Mouse (Mus musculus): ENCODE measurements around the gene Prcc.
"Not testable (repeated sequence)": the region's sequence is repeated elsewhere in the genome, so short reads cannot be mapped to it uniquely, and the experiment has no call there.

Prcc gene

DNA sequence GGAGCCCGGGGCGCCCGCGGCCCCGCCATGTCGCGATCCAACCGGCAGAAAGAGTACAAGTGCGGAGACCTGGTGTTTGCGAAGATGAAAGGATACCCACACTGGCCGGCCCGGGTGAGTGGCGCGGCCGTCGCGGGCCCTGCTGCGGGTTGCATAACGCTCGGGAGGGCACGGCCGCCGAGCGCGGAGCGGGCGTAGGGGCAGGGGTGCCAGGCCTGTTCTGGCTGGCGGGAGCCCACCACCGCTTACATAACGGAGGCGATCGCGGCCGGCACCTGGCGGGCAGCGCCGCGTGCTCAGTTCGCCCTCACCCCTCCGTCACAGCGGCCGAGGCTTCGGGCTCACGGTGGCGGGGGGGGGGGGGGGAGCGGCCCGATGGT, 21.2 kb upstream of the Prcc start:
- in situ Hi-C loops (cut with MboI, MseI): no loop called here

DNA sequence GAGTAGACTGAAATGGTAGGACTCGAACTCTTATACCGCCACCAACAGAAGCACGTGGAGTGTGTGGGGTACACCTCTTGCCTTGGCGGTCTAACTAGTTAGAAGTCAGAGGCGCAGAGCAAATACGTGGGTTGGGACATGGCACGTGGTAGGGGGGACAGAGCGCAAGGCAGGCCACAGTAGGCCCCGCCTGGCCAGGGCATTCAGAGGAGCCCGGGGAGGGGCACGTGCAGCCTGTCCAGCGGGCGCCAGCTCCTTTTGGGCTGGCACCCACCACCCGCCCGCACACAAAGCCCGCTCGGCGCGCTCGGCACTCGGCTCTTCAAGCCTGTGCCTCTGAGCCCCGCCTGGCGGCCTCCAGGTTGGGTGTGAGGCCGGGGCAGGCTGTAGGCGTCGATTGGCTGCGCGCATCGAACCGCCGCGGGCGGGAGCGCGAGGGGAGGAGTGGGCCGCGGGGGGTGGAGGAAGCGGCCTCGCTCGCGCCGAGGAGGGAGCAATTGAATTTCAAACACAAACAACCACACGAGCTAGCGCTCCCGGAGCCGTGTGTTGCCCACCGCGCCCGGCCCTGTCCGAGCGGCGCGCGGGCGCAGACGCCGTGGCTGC, 20.6 kb upstream of the Prcc start, which contains the start of gene Hdgf:
Gene Hdgf (plus strand): TSS at position 442 of the 606 bp plus-strand sequence.
- in situ Hi-C loops (cut with MboI, MseI): no loop called here

DNA sequence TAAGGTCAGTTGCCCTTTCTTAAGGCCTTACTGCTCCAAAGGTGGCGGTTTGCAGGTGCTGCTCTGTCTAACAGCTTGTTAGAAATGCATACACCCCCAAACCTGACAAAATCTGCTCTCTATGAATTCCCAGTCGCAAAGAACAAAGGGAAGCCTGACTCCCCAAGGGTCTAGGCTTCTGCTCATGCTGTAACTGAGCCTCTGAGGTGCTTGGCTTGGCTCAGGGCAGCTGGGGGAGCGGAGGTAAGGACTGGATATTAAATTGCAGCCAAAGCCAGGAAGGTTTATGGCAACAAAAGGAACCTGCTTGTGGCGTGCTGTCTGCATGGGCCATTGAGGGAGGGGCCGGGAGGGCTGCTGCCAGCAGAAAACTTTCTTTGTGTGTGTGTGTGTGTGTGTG, 18.4 kb upstream of the Prcc start:
- in situ Hi-C loops (cut with MboI, MseI): no loop called here

DNA sequence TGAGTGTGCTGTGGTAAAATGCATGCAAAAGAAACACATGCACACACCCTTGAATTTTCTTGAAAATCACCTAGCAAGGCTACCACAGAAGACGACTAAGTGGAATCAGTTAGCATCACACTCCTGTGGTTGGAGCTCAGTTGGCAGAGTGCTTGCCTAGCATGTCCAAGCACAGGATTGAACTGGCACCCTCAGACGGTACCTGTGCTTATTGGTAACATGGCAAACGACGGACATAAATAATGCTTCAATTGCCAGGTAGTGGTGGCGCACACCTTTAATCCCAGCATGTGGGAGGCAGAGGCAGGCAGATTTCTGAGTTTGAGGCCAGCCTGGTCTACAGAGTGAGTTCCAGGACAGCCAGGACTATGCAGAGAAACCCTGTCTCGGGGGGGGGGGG, 16.6 kb upstream of the Prcc start:
- in situ Hi-C loops (cut with MboI, MseI): not testable (repeated sequence)

DNA sequence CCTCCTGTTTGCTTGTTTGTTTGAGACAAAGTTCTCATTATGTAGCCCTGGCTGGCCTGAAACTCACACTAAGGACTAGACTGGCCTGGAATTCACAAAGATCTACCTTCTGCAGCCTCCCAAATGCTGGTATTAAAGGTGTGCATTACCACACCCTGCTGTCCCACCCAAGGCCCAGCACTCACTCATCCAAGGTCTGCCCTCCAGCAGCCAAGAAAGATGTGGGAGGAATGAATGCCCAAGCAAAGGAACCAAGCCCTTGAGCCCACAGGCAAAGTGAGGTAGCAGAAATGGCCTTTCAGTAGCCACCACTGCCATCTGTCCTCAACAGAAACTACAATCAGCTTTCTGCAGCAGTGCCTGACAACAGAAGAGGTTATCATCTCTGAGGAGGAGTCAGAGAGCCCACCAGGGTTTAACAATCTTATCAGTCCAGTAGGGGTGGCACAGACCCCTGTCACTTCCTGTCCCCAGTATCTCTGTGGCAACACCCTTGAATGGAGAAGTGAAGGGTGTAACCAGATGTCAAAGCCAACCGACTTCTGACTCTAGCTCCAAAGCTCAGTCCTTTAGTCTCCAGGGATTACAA, 15.7 kb upstream of the Prcc start:
- in situ Hi-C loops (cut with MboI, MseI): no loop called here

- in situ Hi-C loops (cut with MboI, MseI): no loop called here
Observed at GRCm38 (mm10) chr3:87899776-87900175, 14.4 kb upstream of the Prcc start.

DNA sequence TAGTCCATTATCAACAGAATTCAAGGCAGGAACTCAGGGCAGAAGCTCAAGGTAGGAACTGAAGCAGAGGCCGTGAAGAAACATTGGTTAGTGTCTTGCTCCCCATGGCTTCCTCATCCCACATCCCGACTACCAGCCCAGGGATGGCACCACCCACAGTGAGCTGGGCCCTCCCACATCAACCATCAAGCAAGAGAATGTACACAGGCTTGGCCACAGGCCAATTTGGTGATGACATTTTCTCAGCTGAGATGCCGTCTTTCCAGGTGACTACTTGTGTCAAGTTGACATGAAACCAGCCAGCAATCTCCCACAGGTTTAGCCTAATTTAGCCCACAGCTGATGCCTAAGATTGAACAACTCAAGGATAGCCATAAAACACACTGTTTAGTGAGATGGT, 13.9 kb upstream of the Prcc start:
- in situ Hi-C loops (cut with MboI, MseI): no loop called here

DNA sequence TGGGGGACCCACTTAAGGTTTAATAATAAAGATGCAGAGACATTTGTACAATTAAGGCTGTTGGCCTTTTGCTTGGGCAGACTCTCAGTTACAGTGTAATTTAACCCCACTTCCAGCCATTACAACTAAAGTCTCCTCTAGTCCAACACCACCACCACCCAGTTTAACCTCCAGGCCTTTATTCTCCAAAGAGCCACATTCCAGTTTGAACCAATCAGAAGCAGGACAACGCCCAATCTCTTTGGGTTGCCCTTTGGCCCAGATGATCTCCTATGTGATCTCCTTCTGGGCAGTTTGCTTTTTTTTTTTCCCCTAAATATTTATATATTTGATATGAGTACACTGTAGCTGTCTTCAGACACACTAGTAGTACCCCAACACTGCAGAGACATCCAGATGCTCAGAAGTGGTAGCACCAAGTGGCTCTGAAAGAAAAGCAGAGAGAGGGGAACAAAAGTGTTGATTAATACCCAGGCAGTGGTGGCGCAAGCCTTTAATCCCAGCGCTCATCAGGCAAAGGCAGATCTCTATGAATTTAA, 8.0 kb upstream of the Prcc start:
- in situ Hi-C loops (cut with MboI, MseI): no loop called here

DNA sequence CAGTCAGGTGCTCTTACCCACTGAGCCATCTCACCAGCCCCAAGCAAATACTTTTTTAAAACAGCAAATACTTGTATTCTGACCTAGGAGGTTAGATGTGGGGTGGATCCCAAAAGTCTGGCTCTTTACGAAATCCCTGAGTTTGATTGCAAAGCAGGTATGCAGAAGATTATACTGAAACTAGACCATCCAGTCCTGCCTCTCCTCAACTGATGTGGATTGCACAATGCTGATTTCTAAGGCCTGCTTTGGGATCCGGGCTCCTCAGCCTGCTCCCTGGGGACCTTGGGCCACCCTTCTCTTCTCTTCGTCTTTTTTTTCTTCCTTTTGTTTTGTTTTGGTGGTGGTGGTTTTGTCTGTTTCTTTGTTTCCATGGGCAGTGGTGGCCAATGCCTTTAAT, 6.1 kb upstream of the Prcc start:
- in situ Hi-C loops (cut with MboI, MseI): no loop called here

DNA sequence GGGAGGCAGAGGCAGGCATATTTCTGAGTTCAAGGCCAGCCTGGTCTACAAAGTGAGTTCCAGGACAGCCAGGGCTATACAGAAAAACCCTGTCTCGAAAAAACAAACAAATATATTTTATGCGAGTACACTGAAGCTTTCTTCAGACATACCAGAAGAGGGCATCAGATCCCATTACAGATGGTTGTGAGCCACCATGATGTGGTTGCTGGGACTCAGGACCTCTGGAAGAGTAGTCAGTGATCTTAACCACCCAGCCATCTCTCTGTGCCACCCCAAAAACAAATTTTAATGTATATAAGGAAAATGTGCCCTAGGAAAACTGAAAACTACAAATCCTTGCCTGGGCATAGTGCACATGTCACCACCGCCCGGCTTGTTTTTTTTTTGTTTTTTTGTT, 2.0 kb upstream of the Prcc start:
- in situ Hi-C loops (cut with MboI, MseI): not testable (repeated sequence)

DNA sequence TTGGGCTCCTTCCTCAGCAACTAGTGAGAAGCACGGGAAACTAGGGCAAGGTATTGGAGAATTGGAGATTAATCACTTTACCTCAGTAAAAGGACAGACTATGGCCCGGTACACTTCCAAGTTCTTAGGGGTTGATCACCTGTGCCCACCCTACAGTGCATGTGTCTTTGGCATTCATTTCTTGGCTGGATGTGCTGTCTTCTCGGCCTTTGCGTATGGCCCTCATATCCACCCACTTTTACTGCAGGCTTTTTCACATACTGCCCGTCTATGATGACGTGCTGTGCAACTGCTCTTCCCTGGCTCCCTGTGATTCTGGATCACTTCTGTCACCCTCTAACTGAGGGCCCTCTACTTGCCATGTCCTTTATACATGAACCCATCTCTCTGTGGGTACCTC, 1.0 kb upstream of the Prcc start:
- in situ Hi-C loops (cut with MboI, MseI): no loop called here

- in situ Hi-C loops (cut with MboI, MseI): no loop called here
Observed at GRCm38 (mm10) chr3:87886004-87886365, 577 bp upstream of the Prcc start.

- in situ Hi-C loops (cut with MboI, MseI): no loop called here
Observed at GRCm38 (mm10) chr3:87884708-87885251, 628 bp downstream of the Prcc start.

DNA sequence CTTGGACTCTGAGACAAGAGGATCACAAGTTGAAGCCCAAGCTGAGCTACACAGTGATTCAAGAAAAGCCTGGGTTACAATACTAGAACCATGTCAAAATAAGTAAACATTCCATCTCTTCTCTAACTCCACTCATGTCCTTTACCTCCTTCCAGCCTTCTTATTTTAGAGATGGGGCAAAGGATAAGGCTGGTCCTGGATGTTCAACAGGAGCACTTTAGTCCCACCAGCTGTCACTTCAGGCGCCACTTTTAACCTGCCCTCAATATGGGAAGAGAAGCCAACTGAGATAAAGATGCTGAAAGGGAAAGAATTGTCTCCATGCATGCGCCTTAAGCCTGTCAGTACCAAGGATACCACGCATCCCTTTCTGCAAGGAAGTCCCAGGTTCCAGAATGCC, 1.1 kb downstream of the Prcc start:
- in situ Hi-C loops (cut with MboI, MseI): no loop called here

DNA sequence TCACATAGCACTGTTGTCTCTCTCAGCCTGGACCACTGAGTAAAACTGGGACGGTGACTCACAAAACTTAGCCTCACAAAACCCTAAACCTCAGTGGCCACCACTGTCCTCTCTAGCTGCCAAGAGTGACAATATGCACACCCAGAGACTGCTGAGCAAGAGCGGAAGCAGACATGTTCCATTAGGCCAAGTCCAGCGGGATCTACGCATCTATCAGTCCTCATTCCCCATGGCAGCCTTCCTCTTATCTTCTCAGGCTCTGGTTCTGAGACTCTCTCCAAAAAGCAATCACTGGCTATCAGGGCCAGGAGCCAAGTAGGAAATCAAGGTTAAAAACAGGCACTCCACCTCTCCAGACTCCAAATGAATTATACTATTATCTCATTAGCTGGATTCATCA, 7.7 kb downstream of the Prcc start:
- in situ Hi-C loops (cut with MboI, MseI): no loop called here

GRCm38 (mm10) chr3:87864111-87864510, 21.3 kb downstream of the Prcc start:
- in situ Hi-C loops (cut with MboI, MseI): not testable (repeated sequence)

DNA sequence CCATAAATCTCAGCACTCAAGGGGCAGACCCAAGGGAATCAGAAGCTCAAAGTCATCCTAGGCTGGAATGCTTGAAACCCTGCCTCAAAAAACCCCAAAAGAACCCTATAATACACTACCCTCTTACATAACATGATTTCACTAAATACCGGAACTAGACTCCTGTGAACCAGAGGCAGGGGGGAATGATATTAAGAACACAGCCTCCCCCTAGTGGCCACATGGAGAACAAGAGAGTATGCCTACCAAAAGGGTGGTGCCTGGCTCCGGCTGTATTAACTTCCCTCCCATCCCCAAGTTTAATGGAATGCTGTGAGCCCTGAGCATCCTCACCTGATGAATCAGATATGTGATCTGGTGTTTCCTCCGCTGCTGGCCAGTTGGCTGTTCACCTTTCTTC, 25.6 kb downstream of the Prcc start:
- in situ Hi-C loops (cut with MboI, MseI): no loop called here

- in situ Hi-C loops (cut with MboI, MseI): no loop called here
Observed at GRCm38 (mm10) chr3:87857666-87858065, 27.7 kb downstream of the Prcc start.

- in situ Hi-C loops (cut with MboI, MseI): no loop called here
Observed at GRCm38 (mm10) chr3:87855936-87856335, 29.5 kb downstream of the Prcc start.

- in situ Hi-C loops (cut with MboI, MseI): no loop called here
Observed at GRCm38 (mm10) chr3:87854795-87855568, 30.4 kb downstream of the Prcc start.

DNA sequence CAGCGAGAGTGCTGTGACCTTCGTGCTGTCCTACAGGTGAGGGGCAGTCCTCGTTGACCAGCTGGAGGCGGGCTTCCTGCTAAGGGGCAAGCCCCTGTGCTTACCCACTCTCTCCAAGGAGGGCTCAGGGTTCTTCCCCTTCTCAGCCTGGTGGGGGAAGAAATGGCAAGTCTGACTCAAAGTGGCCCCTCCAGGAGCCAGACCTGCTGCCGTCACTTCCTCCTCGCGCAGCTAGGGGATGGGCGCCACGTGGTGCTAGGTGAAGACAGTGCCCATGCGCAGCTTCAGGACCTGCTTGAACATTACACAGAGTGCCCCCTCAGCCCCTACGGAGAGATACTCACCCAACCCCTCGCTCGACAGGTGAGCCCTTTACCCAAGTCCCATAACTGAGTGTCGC, 36.3 kb downstream of the Prcc start:
- in situ Hi-C loops (cut with MboI, MseI): no loop called here

GRCm38 (mm10) chr3:87847680-87848079, 37.7 kb downstream of the Prcc start:
- in situ Hi-C loops (cut with MboI, MseI): no loop called here

- in situ Hi-C loops (cut with MboI, MseI): no loop called here
Observed at GRCm38 (mm10) chr3:87846650-87847110, 38.7 kb downstream of the Prcc start, which contains the start of gene Sh2d2a. Gene Sh2d2a (plus strand): TSS chr3:87846755.
